Mouse (Mus musculus) embryo, embryonic 10.5 days (tissue): ENCODE measurements around the gene Nol10.

ENCODE experiments used
- DNase-seq: peaks from one replicate; pipeline ENCODE4 v3.0.0-alpha.2; 2015; ENCODE audit warnings: low spot score

The Nol10 gene

DNA sequence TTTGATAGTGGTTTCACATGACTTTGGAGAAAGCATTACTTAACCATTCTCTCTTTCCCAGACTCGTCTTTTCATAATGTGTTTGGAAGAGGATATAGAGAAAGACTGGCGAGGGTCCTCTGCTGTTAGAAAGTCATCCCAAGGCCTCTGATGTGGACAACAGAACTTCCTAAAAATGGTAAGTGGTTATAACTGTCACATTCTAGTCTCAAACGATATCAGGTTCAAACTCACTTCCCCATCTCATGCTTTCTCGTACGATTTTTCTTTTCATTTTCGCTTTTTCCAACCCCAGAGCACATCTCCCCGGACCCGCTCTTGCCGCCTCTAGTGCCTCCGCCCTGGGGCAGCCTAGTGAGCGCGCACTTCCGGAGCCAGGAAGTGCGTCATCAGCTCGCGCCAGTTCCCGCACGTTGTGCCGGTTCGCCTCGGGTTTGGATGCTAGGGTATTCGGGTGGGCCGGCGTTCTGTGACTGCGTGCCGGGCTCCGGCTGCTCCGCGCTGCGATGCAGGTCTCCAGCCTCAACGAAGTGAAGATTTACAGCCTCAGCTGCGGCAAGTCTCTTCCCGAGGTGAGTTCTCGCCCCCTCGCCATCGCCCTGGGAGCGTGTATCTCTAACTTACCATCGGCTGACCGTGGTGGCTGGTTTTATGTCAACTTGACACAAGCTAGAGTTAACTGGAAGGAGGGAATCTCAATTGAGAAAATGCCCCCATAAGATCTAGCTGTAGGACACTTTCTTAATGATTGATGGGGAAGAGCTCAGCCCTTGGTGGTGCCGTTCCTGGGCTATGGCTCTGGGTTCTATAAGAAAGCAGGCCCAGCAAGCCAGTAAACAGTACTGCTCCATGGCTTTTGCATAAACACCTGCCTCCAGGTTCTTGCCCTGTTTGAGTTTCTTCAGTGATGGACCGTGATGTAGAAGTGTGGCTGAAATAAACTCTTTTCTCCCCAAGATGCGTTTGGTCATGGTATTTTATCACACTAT lies at the start of gene Nol10:
Gene Nol10 (plus strand): TSS at position 411 of the 989 bp plus-strand sequence.
- DNase-seq, result peak; percentile 94

DNA sequence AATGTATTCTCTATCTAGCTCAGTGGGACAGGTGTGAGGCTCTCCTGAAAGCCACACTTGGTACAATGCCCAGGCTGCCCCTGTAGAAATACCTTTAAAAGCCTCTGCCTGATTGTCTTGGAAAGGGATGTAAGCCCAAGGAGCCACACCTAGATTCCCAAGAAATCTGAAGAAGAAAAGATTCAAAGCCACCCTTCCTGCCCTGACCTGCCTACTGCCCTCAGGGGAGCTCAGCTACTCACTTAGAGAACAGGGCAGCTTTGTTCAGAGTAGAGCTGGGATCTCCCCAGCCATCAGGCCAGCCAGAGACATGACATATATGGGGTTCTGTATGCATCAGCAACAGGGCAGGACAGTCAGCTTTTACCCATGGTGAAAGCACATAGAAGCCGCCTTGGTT lies 48.4 kb upstream of the Nol10 start:
- no peak for DNase-seq

DNA sequence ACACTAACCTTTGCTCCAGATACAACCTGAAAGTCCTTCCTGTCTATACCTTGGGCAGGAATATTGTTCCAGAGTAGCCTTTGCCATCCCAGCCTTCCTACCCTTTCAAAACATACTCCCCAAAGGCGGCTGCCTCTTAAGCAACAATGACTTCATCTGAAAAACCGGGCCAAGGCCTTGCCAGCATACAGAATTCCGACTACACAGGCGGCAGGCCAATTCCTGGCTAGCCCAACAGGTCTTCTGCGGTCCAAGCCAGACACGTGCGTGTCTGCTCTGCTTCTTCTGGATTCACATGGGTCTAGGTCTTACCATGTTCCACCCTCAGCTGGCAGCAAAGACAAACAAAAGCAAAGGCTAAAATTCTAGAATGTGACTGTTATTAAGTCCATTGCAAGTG lies 42.8 kb upstream of the Nol10 start:
- no peak for DNase-seq

DNA sequence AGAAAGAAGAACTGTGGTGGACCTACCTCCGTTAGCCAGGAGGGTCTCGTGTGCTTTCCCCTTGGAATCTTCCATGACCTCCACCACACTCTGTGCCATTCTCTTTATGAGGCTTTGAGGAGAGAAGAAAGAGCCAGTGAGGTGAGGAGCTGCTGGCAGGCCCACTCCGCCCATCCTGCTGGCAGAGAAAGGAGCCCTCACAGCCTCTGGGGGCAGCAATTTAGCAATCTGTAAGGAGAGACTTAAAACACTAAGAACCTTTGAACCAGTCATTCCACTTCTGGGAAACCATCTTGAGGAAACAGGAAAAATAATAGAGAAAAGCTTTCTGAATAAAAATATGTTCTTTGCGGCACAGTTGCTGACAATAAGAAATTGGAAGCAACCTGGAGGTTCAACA lies 40.0 kb upstream of the Nol10 start:
- DNase-seq, result no peak

DNA sequence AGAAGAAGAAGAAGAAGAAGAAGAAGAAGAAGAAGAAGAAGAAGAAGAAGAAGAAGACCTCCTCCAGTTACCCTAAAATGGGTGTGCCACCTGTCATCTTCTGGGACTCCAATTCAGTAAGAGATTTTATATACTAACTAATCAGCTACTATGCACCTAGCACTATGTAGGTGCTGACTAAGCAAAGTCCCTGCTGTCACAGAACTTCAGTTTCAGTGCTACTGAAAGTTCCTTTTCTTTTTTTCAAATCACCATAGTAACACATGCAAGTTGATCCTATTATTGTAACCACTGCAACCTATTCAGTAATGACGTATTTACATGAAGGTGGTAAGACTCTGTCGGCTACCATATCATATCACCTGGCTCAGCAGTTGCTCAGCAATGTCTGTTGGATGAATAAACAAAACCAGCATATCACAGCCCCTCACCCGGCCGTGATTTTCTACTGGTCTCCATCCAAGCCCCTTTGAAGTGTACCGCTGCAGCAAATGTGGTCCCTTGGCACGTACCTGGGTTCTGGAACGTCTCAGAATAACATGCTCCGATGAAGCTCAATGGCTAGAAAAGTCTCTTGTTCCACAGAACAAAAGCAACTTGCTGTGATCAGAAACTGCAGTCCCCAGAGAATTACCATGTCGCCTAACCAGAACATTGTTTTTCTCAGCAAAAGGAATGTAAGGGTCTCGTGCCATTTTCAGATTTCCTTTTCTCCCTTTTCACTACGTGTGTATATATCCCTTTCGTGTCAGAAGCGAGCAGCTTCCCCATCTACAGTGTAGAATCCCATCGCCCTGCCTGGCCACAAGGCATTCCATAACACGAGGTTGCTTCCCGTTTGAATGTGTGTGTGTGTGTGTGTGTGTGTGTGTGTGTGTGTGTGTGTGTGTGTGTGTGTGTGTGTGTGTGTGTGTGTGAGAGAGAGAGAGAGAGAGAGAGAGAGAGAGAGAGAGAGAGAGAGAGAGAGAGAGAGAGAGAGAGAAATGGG lies 37.1 kb upstream of the Nol10 start:
- no peak for DNase-seq

DNA sequence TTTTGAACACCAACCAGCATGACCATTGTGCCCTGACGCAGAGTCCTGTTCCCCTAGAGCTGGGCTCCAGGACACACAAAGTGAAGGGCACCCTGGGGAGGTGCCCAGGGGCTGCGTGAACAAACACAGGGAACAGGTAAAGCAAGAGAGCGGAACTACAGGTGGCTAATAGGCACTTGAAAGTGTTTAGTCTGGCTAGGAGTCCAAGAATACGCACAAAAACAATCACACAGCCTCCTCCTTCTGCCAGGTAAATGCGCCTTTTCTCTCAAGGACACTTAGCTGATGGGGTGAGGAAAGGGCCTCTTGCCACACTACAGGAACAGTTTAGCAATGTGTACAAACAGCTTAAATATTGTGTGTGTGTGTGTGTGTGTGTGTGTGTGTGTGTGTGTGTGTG lies 32.2 kb upstream of the Nol10 start:
- DNase-seq, result no peak

DNA sequence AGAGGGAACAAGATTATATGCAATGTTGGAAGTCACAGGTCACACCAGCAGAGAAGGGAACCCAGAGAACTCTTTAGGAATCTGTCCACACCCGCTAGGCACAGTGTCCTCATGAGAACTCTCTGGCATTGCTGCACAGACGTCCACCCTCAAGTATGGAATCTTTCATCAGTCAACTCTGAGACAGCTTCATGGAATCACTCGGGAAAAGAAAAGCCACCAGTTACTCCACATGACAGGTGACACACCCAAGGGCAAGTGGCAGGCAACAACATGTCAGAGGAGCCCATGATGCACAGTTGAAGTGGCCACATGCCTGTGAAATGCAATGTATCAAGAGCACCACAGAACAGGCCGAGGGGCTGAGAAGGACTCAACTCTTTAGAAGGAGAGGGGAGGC lies 30.3 kb upstream of the Nol10 start:
- DNase-seq, result no peak

DNA sequence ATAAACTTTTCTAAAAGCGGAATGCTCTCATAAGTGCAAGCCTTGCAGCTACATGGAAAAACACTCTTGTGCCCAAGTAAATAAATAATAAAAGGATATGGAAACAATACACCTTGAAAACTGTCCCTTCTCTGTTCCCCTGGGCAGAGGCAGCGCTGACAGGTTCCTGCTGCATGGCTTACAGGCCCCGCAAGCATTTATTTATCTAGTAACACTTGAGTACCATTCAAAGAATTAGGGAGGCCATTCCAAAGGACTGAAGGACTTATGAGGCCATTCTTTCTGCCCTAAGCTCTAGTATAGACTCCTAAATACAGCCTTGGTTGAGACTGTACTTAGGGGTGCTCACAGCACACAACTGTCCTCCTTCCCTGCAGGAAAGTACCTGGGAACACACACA lies 29.8 kb upstream of the Nol10 start:
- no peak for DNase-seq

DNA sequence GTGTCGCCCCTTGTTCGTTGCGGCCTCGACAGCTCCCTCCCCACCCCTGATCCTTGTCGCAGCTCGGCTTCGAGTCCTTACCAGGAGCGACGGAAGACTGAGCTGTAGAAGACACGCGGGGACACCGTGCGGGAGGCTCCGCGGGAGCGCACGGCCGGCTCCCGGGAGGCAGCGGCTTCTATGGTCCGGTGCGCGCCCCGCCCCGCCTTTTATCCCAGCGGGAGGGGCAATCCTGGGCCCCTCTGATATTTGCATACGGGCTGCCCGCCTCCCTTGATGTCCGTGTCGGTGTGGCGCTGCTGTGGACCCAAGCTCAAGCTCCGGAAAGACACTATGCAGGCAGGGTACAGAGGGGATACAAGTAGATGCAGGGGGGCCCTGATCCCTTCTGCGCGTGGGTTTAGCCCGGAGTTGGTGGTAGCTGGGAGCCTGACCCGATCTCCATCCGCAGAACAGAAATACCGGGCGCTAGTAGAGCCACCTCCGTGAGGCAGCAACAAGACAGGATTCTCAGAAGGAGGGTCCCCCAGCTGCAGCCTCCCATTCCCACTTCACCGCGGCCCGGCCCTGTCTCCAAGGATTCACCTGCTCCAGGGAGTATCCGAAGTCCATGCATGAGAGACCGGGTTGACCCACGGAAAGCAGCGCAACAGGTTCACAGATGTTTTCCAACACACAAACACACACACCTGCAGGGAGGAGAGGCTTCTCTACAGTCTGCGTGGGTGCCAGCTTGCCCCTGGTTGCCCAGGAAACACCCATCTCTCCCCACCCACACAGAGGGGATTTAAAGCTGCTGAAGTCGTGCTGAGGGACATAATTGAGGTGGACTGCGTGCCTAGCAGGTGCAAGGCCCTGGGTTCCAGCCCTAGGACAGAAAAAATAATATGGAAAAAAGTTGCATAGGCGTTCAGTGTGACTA lies 23.4 kb upstream of the Nol10 start:
- DNase-seq, result peak; percentile 40

DNA sequence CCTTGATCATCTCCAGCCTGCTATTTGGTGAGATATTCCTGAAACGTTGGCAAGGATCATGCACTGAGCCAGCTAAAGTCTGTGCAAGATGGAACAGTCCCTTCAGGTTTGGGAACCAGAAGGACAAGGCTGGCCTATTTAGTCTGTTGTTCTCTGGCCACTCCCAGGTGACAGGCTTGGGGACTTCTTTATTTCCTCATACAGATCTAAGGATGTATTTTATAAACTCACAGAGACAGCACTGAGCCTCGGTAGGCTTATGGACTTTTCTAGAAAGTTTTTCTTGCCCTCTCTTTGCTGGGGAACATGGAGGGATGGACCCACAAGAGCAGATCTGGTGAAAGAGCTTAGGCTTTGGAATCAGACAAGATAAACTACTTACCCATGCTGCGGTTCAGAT lies 19.0 kb upstream of the Nol10 start, which contains the start of gene Atp6v1c2:
Gene Atp6v1c2 (minus strand): TSS at position 101 of the 400 bp plus-strand sequence.
- no peak for DNase-seq

DNA sequence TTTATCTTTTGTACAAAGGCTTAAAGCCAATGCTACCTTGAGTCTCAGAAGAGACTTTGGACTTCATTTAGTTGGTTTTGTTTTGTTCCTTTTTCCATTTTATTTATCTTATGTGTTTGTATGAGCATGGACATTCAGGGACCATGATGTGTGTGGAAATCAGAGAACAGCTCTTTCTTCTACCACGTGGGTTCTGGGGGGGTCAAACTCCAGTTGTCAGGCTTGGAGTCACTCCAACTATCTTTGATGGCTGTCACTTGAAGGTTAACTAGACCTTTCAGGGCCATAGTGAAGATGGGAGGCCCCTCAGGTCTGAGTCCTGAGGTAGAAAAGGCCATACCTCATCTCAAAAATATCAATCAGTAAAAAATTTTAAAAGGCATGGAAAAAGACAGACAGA lies 14.8 kb upstream of the Nol10 start:
- no peak for DNase-seq

DNA sequence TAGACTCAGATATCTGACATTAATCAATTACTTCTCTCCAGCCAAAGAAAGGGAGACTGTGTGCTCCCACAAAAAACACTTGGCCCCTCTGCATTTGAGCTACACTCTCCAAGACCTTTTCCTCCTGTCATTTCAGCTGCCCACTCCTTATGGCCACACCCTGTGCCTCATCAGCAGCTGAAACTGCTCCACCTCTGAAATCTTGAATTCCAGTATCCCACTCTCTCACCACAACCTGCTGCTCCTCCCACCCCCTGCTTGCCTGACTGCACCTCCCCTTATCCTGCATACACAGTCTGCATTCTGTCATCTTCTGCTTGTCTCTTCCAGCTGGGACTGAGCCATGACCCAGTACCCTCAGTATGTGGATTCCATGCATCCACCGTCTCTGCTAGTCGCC lies 9.9 kb upstream of the Nol10 start:
- DNase-seq, result no peak

DNA sequence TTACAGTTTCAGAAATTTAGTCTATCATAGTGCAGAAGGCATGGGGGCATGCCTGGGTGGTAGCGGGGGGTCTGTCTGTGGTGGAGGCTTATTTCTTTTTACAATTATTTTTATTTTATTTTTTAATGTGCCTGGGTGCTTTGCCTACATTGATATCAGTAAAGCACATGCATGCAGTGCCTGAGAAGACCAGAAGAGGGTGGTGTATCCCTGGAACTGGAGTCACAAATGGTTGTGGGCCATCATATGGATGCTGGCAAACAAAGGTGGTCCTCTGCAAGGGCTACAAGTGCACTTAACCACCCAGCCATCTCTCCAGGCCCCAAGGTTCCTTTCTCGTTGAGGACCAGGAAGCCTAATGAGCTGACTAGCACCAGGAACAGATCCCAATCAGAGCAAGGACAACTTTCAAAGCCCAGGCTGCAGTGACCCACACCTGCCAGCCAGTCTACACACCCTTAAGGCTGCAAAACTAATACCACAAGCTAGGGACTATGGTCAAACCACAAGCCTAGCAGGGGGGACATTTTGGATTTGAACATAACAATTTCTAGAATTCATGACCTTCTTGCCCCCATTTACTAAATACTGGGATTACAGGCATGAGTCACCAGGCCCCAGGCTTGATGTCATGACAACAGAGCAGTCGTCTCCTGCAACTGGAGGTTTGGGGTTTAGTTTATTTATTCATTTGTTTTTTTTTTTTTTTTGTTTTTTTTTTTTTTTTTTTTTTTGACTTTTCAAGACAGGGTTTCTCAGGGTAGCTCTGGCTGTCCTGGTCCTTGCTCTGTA lies 8.9 kb upstream of the Nol10 start:
- no peak for DNase-seq

DNA sequence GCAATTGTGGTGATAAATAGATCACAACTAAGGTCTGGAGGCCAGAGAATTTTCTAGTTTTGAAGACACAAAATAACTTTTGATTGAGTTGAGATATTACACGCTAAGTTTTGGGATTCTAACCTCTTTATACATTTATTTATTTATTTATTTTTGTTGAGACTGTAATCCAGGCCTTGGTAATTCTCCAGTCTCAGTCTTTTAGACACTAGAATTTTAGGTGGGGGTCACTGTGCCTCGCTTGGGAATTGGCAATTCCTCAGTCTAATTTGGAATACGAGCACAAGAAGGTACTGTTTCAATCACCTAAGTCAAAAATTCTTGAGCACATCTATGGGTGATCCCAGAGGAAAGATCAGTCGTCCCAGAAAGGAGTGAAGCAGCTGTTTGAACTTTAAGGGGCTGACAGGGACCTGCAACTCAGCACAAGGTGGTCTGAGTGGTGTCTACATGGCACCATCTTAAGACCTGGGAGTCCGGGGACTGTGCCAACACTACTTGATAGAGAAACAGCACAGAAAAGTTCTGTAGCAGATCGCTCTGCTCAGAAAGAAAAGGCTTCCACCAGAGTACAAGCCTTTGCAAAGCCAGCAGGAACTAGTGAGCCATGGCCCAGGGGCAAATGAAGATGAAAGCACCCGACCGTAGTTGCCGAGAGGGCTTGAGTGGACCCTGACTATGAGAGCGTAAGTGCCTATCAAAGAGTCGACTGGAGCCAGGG lies 771 bp upstream of the Nol10 start:
- peak; percentile 53 for DNase-seq

DNA sequence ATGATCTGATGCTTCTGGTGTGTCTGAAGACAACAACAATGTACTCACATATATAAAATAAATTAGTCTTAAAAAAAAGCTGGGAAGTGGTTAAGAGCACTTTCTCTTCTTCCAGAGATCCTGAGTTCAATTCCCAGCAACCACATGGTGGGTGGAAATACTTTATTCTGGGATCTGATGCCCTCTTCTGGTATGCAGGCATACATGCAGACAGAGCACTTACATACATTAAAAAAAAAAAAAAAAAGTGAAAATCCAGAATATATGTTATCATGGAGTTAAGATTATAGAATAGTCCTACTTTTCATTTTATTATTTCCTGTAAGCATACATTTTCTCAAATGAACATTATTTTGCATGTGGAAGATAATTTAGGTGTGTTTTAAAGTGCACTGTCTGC lies 1.8 kb downstream of the Nol10 start:
- no peak for DNase-seq

DNA sequence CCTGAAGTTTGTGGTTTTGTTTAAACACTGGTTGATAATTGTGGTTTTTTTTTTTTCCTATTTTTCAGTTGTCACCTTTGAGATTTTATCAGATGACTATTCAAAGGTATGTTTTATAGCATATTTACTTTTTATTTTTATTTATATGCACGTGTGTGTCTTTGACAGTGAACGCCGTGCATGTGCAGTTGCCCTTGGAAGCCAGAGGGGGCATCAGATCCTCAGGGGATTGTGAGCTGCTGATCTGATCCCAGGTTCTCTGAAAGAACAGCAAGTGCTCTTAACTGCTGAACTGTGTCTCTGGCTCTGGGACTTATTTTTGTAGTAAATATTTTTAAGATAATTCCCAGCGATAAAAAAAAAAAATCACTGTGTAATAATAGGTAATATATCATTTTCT lies 8.6 kb downstream of the Nol10 start:
- DNase-seq, result peak; percentile 21

DNA sequence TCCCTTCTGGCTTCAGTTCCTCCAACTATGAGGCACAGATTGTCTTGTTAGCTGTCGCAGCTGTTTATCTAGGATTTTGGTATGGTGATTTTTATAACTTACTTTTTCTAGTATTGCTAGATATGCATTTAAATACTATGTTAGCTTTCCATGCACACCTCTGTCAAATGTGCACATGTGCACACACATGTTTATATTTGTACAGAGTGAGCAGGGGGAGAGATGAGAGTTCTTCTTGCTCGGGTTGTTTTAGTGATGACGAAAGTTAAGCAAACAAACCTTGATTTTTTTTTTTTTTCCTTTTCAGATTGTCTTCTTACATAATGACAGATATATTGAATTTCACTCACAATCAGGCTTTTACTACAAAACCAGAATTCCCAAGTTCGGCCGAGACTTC lies 9.5 kb downstream of the Nol10 start:
- no peak for DNase-seq

DNA sequence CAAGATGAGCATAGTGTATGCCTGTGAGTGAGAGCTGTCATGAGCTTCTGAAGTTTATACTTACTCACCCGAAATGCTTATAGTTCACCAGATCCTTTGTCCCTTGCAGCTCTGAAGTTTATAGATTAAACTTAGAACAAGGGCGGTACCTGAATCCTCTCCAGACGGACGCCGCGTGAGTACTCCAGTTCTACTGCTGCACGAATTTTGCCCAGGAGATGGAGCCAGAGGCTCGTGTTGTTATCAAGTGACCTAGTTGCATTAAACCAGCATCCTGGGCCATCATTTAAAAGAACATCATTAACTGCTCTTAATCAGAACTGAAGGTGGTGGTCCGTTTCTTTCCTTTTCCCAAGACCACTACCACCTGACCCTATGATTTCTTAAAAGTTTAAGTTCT lies 10.7 kb downstream of the Nol10 start:
- no peak for DNase-seq

DNA sequence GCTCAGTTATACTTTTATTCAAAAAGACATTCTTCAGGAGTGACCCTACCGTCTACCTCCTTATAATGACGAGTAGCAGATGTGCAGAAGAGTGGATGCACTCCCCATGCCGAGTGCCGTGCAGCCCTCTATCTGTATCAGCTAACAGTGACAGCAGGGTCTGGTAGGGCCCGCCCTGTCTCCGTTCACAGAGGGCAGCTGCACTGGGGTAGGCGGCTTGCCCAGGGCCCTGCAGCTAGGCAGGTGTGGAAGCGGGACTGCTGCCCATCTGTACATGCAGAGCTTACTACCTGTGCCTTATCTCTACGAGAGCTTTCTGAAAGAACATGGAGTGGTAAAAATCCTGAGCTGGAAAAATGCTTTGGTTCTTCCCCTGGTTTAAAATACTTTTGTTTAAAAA lies 11.8 kb downstream of the Nol10 start:
- no peak for DNase-seq

DNA sequence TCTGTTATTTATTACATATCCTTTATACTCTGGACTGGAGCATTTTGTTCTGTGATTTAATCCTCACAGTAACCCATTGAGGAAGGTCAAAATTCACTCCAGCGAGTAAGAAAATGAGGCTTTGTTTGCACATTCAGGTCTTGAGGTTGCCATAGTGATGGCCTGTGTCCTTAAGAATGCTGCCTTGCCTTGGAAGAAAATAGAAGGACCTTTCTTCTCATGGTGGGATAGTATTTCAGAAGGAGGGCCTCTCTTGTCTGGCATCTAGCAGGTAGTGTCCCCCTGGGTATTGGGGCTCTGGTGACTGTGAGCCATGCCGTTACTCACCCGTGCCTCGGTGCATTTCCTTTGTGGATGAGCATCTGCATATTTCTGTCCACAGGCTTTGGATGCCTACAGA lies 12.4 kb downstream of the Nol10 start:
- DNase-seq, result peak; percentile 67
